Mouse (Mus musculus) bone marrow, adult 2 months (tissue): ENCODE measurements around the gene Erc1. TPM values are rescaled to one million over a fixed set of nuclear protein-coding genes. Genes with fewer than 3 reads are reported as not detected.

ENCODE experiments used
- H3K27ac ChIP-seq: fragments of 200-500 bp; 2 replicates; pipeline ENCODE4 v1.5.1; 2012; ENCODE audit warnings: low read depth, mild to moderate bottlenecking, control low read depth, inconsistent platforms, low read length; ENCODE audit not compliant: control insufficient read depth, poor library complexity, insufficient read depth
- H3K4me1 ChIP-seq: fragments of 200-500 bp; 2 replicates; pipeline ENCODE4 v1.6.1; 2011; ENCODE audit warnings: low read length; ENCODE audit not compliant: control insufficient read depth, insufficient read depth
- H3K4me3 ChIP-seq: fragments of 200-500 bp; replicated peaks from 2 replicates; pipeline ENCODE3; 2011; ENCODE audit warnings: mild to moderate bottlenecking, low read depth, low read length, control low read depth; ENCODE audit not compliant: control insufficient read depth
- CTCF ChIP-seq: fragments of 200-500 bp; IDR thresholded peaks from 2 replicates; pipeline ENCODE4 v1.5.1; 2011; ENCODE audit warnings: low read length, control low read depth; ENCODE audit not compliant: control insufficient read depth, insufficient read depth
- POLR2A ChIP-seq: fragments of 200-500 bp; IDR thresholded peaks from 2 replicates; pipeline ENCODE4 v1.6.1; 2011; ENCODE audit warnings: low read depth, mild to moderate bottlenecking, control low read depth, low read length, borderline replicate concordance; ENCODE audit not compliant: control insufficient read depth
- WGBS: fragments of 180-500 bp; shearing (Covaris S2); methylation state at CpG from one replicate; pipeline ENCODE4 v1.1.7; 2018; 5-methylcytosine and 5-hydroxymethylcytosine counted together
- polyA plus RNA-seq: library from polyadenylated mRNA; stranded (reverse); fragments of >200 nt; gene quantifications from 2 replicates; pipeline ENCODE4 v1.2.4, GENCODE M21; 2011; ENCODE audit warnings: low replicate concordance; ENCODE audit not compliant: missing spikeins, insufficient read depth, insufficient read length

Erc1 gene
- polyA plus RNA-seq, 1 experiment: 9.8 TPM

DNA sequence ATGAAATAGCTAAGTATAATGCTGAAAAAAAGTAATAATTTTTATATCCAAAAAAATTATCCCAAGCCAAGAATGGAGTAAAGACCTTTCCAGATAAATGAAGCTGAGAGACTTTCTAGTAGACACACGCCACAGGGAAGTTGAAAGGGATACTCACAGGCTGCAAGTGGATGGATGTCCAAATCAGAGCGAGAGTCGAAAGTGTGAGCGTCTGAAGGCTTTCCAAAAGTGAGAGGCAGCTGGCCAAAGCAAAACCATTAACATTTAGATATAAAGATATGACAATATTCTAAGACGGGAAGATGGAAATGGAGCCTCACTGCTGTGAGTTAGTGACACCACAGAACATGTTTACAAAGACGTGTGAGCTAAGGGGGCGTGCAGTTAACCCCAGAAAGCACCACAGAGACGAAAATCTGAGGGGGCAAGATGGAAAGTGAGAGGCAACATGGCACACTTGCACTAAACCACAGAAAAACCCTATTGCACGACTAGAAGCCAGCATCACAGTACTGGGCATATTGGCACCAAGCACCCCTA is 314.7 kb downstream of the Erc1 start:
- Histone ChIP-seq H3K4me1 (no peaks in the 10 kb centered on the region), H3K27ac (no peak overlapping the region), H3K4me3 (no peak overlapping the region)
- TF ChIP-seq POLR2A: no peak
- no peak for TF ChIP-seq CTCF
- WGBS: 73% methylated on average over 9 of the region's 9 CpGs

DNA sequence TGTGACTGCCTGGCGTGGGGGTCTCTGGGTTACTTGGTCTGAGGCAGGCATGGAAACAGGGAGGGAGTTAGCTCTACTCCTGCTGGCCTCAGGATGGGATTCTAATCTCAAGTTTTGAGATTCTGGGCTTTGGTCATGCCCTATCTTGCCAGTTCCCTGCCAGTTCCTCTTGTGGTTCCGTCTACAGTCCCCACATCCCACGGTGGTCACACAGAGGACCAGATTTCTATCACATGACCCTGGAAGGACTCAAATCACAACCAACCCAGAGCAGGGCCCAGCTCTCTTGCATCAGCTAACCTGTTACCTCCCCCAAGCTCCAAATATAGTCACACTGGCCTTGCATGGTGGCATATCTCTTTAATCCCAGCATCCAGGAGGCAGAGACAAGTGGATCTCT is 318.3 kb downstream of the Erc1 start:
- no peak overlapping the region for H3K4me3 ChIP-seq
- WGBS: 25% methylated on average over 3 of the region's 3 CpGs
- no peaks in the 10 kb centered on the region for H3K4me1 ChIP-seq
- no peak overlapping the region for H3K27ac ChIP-seq
- TF ChIP-seq CTCF: no peak
- no peak for TF ChIP-seq POLR2A

DNA sequence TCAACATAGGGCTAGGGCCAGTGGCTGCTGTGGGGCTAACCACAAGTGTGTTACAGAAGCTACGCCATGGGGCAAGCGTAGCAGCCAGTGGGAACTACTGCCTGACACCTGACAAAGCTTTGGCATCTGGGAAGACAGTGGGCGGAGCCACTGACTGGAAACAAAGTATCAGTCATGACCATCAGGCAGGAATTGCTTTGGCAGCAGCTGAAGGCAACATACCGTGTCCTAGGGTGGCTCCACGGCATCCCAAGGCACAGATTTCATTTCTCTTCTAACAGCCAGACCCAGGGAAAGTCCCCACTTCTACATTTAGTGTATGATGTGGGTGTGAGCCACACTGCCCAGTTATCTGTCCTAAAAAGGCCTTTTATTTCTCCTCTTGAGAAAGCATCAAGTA is 321.5 kb downstream of the Erc1 start:
- WGBS: 63% methylated on average over 5 of the region's 5 CpGs

DNA sequence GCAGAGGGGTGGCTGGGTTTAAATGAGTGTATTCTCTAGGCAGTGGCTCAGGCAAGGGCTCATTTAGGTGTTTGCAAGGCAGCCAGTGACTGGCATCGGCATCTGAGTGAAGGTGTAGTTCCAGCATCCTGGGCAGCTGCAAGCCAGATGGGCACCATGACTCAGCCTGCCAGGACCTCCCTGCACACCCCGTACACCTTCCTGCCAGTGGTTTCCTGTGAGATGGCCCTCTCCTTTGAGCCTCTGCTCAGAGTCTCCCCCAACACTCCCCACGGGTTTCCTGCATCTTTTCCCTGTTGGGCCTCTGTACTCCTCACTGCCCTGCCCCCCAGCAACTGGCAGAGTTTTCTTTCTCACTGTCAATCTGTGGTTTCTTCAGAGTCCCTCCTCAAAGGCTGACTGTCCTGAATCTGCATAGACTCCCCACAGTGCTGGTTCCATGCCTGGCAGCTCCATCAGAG is 326.0 kb downstream of the Erc1 start:
- Histone ChIP-seq H3K4me1 (no peaks in the 10 kb centered on the region; the same call in 1 of the 2 replicates), H3K27ac (no peak overlapping the region), H3K4me3 (no peak overlapping the region)
- WGBS: 0% methylated on average over 3 of the region's 3 CpGs
- no peak for TF ChIP-seq POLR2A
- no peak for TF ChIP-seq CTCF

More for the DNA sequence above, 321.5 kb downstream of the Erc1 start:
- no peak overlapping the region for H3K4me3 ChIP-seq
- no peaks in the 10 kb centered on the region; the same call in 1 of the 2 replicates for H3K4me1 ChIP-seq
- no peak overlapping the region for H3K27ac ChIP-seq
- TF ChIP-seq POLR2A (no peak), CTCF (no peak)

DNA sequence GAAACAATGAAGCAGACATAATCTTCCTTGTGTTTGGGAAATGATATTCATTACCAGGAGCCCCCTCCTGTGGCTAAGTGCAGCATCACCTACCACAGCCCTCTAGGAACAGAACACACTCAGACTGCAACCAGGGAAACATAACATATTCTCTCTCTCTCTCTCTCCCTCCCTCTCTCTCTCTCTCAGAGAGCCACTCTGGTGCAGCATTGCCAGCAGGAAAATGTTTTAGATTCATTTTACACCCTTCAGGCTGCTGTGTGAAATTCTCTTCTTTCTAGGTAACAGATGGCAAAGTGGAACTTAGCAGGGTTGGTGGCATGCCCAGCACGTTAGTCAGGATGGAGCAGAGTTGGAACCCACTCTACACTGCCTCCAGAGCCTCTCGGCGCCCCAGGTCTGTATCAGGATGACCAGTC is 326.5 kb downstream of the Erc1 start:
- Histone ChIP-seq H3K4me3 (no peak overlapping the region), H3K27ac (no peak overlapping the region), H3K4me1 (no peaks in the 10 kb centered on the region; the same call in 1 of the 2 replicates)
- WGBS: 5% methylated on average over 3 of the region's 3 CpGs
- TF ChIP-seq CTCF (no peak), POLR2A (no peak)

Other genes with a start within 250 kb of the Erc1 start
- gene Rad52, start 54.5 kb upstream of the Erc1 start, polyA plus RNA-seq: 10.4 and 25.2 TPM in 2 replicates
- gene Wnk1, start 190.5 kb upstream of the Erc1 start, polyA plus RNA-seq: 113 and 131 TPM in 2 replicates
- not detected in 2 replicates for gene Ninj2, start 245.2 kb upstream of the Erc1 start, polyA plus RNA-seq